Mouse (Mus musculus): Measurements from ENCODE around the gene Rcn2. TPM values are rescaled to one million over a fixed set of nuclear protein-coding genes. Genes with fewer than 3 reads are reported as not detected.

The Rcn2 gene
- polyA plus RNA-seq, 1 experiment from 2014 or later: 183 TPM

GRCm38 (mm10) chr9:56086524-56086923 lies 44.9 kb downstream of the Rcn2 start:
- peaks cover 13% of the 10 kb centered on the region for H3K4me1 ChIP-seq (ENCODE audit: control insufficient read depth, insufficient read depth, low read length)
- WGBS (ENCODE audit: insufficient replicate concordance): 78% methylated on average over 5 of the region's 5 CpGs
- no peak overlapping the region for H3K4me3 ChIP-seq (ENCODE audit: low read depth, low read length)
- ATAC-seq (replicated peaks; ENCODE audit: insufficient number of reproducible peaks, low FRiP score, low TSS enrichment): no peak
- no peak overlapping the region for H3K4me2 ChIP-seq
- H3K36me3 ChIP-seq (ENCODE audit: control insufficient read depth, insufficient read depth, low read length): no peaks in the 10 kb centered on the region
- H3K27ac ChIP-seq (ENCODE audit: low read depth, low read length): no peak overlapping the region
- H3K9ac ChIP-seq (ENCODE audit: low read depth, low read length): no peak overlapping the region
- no peaks in the 10 kb centered on the region for H3K27me3 ChIP-seq (ENCODE audit: control insufficient read depth, insufficient read depth, low read length)
- no peaks in the 10 kb centered on the region for H3K9me3 ChIP-seq (replicated peaks; ENCODE audit: control insufficient read depth, low read length)

- Histone ChIP-seq H3K4me3 (ENCODE audit: low read depth, low read length) (no peak within 1 kb of the TSS), H3K9ac (ENCODE audit: low read depth, low read length) (peak within 1 kb of the TSS; percentile 46; the same call in 1 of the 2 replicates), H3K9me3 (replicated peaks; ENCODE audit: control insufficient read depth, low read length) (no peaks in the 10 kb centered on the region), H3K27ac (ENCODE audit: low read depth, low read length) (no peak within 1 kb of the TSS; the same call in 1 of the 2 replicates), H3K27me3 (ENCODE audit: control insufficient read depth, insufficient read depth, low read length) (no peaks in the 10 kb centered on the region), H3K4me1 (ENCODE audit: control insufficient read depth, insufficient read depth, low read length) (peaks cover 13% of the 10 kb centered on the region), H3K4me2 (peak within 1 kb of the TSS; percentile 30), H3K36me3 (ENCODE audit: control insufficient read depth, insufficient read depth, low read length) (no peaks in the 10 kb centered on the region)
- ATAC-seq (replicated peaks; ENCODE audit: insufficient number of reproducible peaks, low FRiP score, low TSS enrichment): peak; percentile 44; the same call in 1 of the 2 replicates
- 34% methylated on average over 20 of the region's 22 CpGs for WGBS (ENCODE audit: insufficient replicate concordance)
These were observed 48.3 kb downstream of the Rcn2 start, which contains the start of gene Pstpip1 for GRCm38 (mm10) chr9:56089778-56090520. Gene Pstpip1, plus strand, starts transcription at chr9:56089962.

- H3K9ac ChIP-seq (ENCODE audit: low read depth, low read length): no peak overlapping the region
- no peak overlapping the region; the same call in 1 of the 2 replicates for H3K4me2 ChIP-seq
- no peak overlapping the region for H3K27ac ChIP-seq (ENCODE audit: low read depth, low read length)
- peaks cover 13% of the 10 kb centered on the region for H3K4me1 ChIP-seq (ENCODE audit: control insufficient read depth, insufficient read depth, low read length)
- H3K9me3 ChIP-seq (replicated peaks; ENCODE audit: control insufficient read depth, low read length): no peaks in the 10 kb centered on the region
- no peaks in the 10 kb centered on the region for H3K36me3 ChIP-seq (ENCODE audit: control insufficient read depth, insufficient read depth, low read length)
- H3K27me3 ChIP-seq (ENCODE audit: control insufficient read depth, insufficient read depth, low read length): no peaks in the 10 kb centered on the region
- H3K4me3 ChIP-seq (ENCODE audit: low read depth, low read length): no peak overlapping the region
- WGBS (ENCODE audit: insufficient replicate concordance): 78% methylated on average over 5 of the region's 5 CpGs
- no peak for ATAC-seq (replicated peaks; ENCODE audit: insufficient number of reproducible peaks, low FRiP score, low TSS enrichment)
These were observed 49.0 kb downstream of the Rcn2 start for GRCm38 (mm10) chr9:56090546-56091225.

GRCm38 (mm10) chr9:56092102-56092501 lies 50.5 kb downstream of the Rcn2 start:
- Histone ChIP-seq H3K27me3 (ENCODE audit: control insufficient read depth, insufficient read depth, low read length) (no peaks in the 10 kb centered on the region), H3K9me3 (replicated peaks; ENCODE audit: control insufficient read depth, low read length) (no peaks in the 10 kb centered on the region), H3K36me3 (ENCODE audit: control insufficient read depth, insufficient read depth, low read length) (no peaks in the 10 kb centered on the region), H3K4me2 (no peak overlapping the region), H3K27ac (ENCODE audit: low read depth, low read length) (no peak overlapping the region), H3K4me3 (ENCODE audit: low read depth, low read length) (no peak overlapping the region), H3K9ac (ENCODE audit: low read depth, low read length) (no peak overlapping the region), H3K4me1 (ENCODE audit: control insufficient read depth, insufficient read depth, low read length) (peaks cover 13% of the 10 kb centered on the region)
- 49% methylated on average over 2 of the region's 2 CpGs for WGBS (ENCODE audit: insufficient replicate concordance)
- ATAC-seq (replicated peaks; ENCODE audit: insufficient number of reproducible peaks, low FRiP score, low TSS enrichment): no peak

GRCm38 (mm10) chr9:56097584-56098298 lies 56.1 kb downstream of the Rcn2 start:
- Histone ChIP-seq H3K4me3 (ENCODE audit: low read depth, low read length) (no peak overlapping the region), H3K9me3 (replicated peaks; ENCODE audit: control insufficient read depth, low read length) (no peaks in the 10 kb centered on the region), H3K36me3 (ENCODE audit: control insufficient read depth, insufficient read depth, low read length) (no peaks in the 10 kb centered on the region), H3K27ac (ENCODE audit: low read depth, low read length) (no peak overlapping the region), H3K4me2 (no peak overlapping the region), H3K4me1 (ENCODE audit: control insufficient read depth, insufficient read depth, low read length) (no peaks in the 10 kb centered on the region; the same call in 1 of the 2 replicates), H3K9ac (ENCODE audit: low read depth, low read length) (no peak overlapping the region), H3K27me3 (ENCODE audit: control insufficient read depth, insufficient read depth, low read length) (no peaks in the 10 kb centered on the region)
- WGBS (ENCODE audit: insufficient replicate concordance): 76% methylated on average over 4 of the region's 4 CpGs
- no peak for ATAC-seq (replicated peaks; ENCODE audit: insufficient number of reproducible peaks, low FRiP score, low TSS enrichment)

GRCm38 (mm10) chr9:56100041-56100522 lies 58.4 kb downstream of the Rcn2 start:
- Histone ChIP-seq H3K9ac (ENCODE audit: low read depth, low read length) (no peak overlapping the region), H3K4me3 (ENCODE audit: low read depth, low read length) (no peak overlapping the region), H3K36me3 (ENCODE audit: control insufficient read depth, insufficient read depth, low read length) (no peaks in the 10 kb centered on the region), H3K27ac (ENCODE audit: low read depth, low read length) (no peak overlapping the region), H3K4me2 (no peak overlapping the region), H3K9me3 (replicated peaks; ENCODE audit: control insufficient read depth, low read length) (no peaks in the 10 kb centered on the region), H3K4me1 (ENCODE audit: control insufficient read depth, insufficient read depth, low read length) (no peaks in the 10 kb centered on the region; the same call in 1 of the 2 replicates), H3K27me3 (ENCODE audit: control insufficient read depth, insufficient read depth, low read length) (no peaks in the 10 kb centered on the region)
- WGBS (ENCODE audit: insufficient replicate concordance): 77% methylated on average over 7 of the region's 7 CpGs
- no peak for ATAC-seq (replicated peaks; ENCODE audit: insufficient number of reproducible peaks, low FRiP score, low TSS enrichment)

- H3K36me3 ChIP-seq (ENCODE audit: control insufficient read depth, insufficient read depth, low read length): no peaks in the 10 kb centered on the region
- no peak overlapping the region for H3K9ac ChIP-seq (ENCODE audit: low read depth, low read length)
- H3K27me3 ChIP-seq (ENCODE audit: control insufficient read depth, insufficient read depth, low read length): no peaks in the 10 kb centered on the region
- no peak overlapping the region for H3K4me3 ChIP-seq (ENCODE audit: low read depth, low read length)
- H3K4me2 ChIP-seq: no peak overlapping the region
- no peaks in the 10 kb centered on the region for H3K9me3 ChIP-seq (replicated peaks; ENCODE audit: control insufficient read depth, low read length)
- H3K27ac ChIP-seq (ENCODE audit: low read depth, low read length): no peak overlapping the region
- no peaks in the 10 kb centered on the region; the same call in 1 of the 2 replicates for H3K4me1 ChIP-seq (ENCODE audit: control insufficient read depth, insufficient read depth, low read length)
- ATAC-seq (replicated peaks; ENCODE audit: insufficient number of reproducible peaks, low FRiP score, low TSS enrichment): no peak
- 60% methylated on average over 4 of the region's 4 CpGs for WGBS (ENCODE audit: insufficient replicate concordance)
These were observed 59.4 kb downstream of the Rcn2 start for GRCm38 (mm10) chr9:56101022-56101421.

- Histone ChIP-seq H3K9ac (ENCODE audit: low read depth, low read length) (no peak overlapping the region), H3K27me3 (ENCODE audit: control insufficient read depth, insufficient read depth, low read length) (no peaks in the 10 kb centered on the region), H3K4me2 (no peak overlapping the region), H3K4me1 (ENCODE audit: control insufficient read depth, insufficient read depth, low read length) (peaks cover 9% of the 10 kb centered on the region), H3K27ac (ENCODE audit: low read depth, low read length) (no peak overlapping the region), H3K9me3 (replicated peaks; ENCODE audit: control insufficient read depth, low read length) (no peaks in the 10 kb centered on the region), H3K4me3 (ENCODE audit: low read depth, low read length) (no peak overlapping the region), H3K36me3 (ENCODE audit: control insufficient read depth, insufficient read depth, low read length) (no peaks in the 10 kb centered on the region)
- no peak for ATAC-seq (replicated peaks; ENCODE audit: insufficient number of reproducible peaks, low FRiP score, low TSS enrichment)
- 56% methylated on average over 7 of the region's 7 CpGs for WGBS (ENCODE audit: insufficient replicate concordance)
These were observed 63.3 kb downstream of the Rcn2 start for GRCm38 (mm10) chr9:56104921-56105320.
